Comparison of ENCODE assay signal across 14 mouse cellular contexts in genomic region chr13:113374084-113374405, GRCm38 (mm10).
DNase-seq lines count a peak whose midpoint lies in the region; ATAC-seq and TF ChIP-seq lines count a peak whose summit lies in the region.
"Had no signal": no experiment of that assay in that cellular context is flagged by ENCODE, and none has a peak within 500 bp of the region (broad histone marks: within the 10 kb centered on the region; RNA-seq: fewer than 3 reads in every experiment).

No protein-coding gene starts in this region.

- intact Hi-C loops in left cerebral cortex, adult 2 months (cut with DNase I): no loop called here

- H3K4me1 ChIP-seq in liver, embryonic 11.5 days (replicated peaks; ENCODE audit: control insufficient read depth, insufficient read depth, low read length): no peaks in the 10 kb centered on the region
- no peaks in the 10 kb centered on the region for H3K4me1 ChIP-seq in liver, embryonic 12.5 days
- H3K4me1 ChIP-seq in embryonic facial prominence, embryonic 15.5 days: peaks cover 5% of the 10 kb centered on the region
- peaks cover 5% of the 10 kb centered on the region; the same call in 1 of the 2 replicates for H3K4me1 ChIP-seq in stomach, embryonic 16.5 days (ENCODE audit: control insufficient read depth, insufficient read depth, low read length)

- no peak overlapping the region for H3K9ac ChIP-seq in liver, embryonic 11.5 days (ENCODE audit: low read depth, low read length)
- no peak overlapping the region for H3K9ac ChIP-seq in liver, embryonic 12.5 days
- no peak overlapping the region for H3K9ac ChIP-seq in embryonic facial prominence, embryonic 15.5 days
- H3K9ac ChIP-seq in stomach, embryonic 16.5 days (ENCODE audit: low read length): no peak overlapping the region

- no peak overlapping the region for H3K4me3 ChIP-seq in liver, embryonic 11.5 days (ENCODE audit: low read depth, low read length)
- H3K4me3 ChIP-seq in liver, embryonic 12.5 days: no peak overlapping the region
- H3K4me3 ChIP-seq in embryonic facial prominence, embryonic 15.5 days (replicated peaks): no peak overlapping the region
- no peak overlapping the region for H3K4me3 ChIP-seq in stomach, embryonic 16.5 days (replicated peaks; ENCODE audit: low read length)
- H3K4me3 ChIP-seq in left cerebral cortex, adult 2 months: no peak overlapping the region
- H3K4me3 ChIP-seq: myocyte had no signal

- no peak overlapping the region for H3K4me2 ChIP-seq in liver, embryonic 11.5 days
- no peak overlapping the region for H3K4me2 ChIP-seq in liver, embryonic 12.5 days
- no peak overlapping the region for H3K4me2 ChIP-seq in embryonic facial prominence, embryonic 15.5 days (replicated peaks)
- no peak overlapping the region for H3K4me2 ChIP-seq in stomach, embryonic 16.5 days (ENCODE audit: low read depth, low read length)
- H3K4me2 ChIP-seq: heart, embryonic 11.5 days had no signal

- TF ChIP-seq CTCF in left cerebral cortex, adult 2 months (IDR thresholded peaks at IDR 0.05): no peak

- 48% methylated on average over 2 of the region's 2 CpGs for WGBS in liver, embryonic 11.5 days
- WGBS in liver, embryonic 12.5 days (ENCODE audit: insufficient replicate concordance): 67% methylated on average over 2 of the region's 2 CpGs
- 34% methylated on average over 2 of the region's 2 CpGs for WGBS in embryonic facial prominence, embryonic 15.5 days
- 27% methylated on average over 2 of the region's 2 CpGs for WGBS in stomach, embryonic 16.5 days

- peak; percentile 12 for DNase-seq in liver, embryonic 11.5 days (ENCODE audit: low spot score)
- DNase-seq in embryo, embryonic 10 days (ENCODE audit: low spot score): peak; percentile 51
- DNase-seq in left cerebral cortex, adult 2 months (ENCODE audit: extremely low spot score in 1 of 2, low spot score in 2 of 2): no peak
- DNase-seq in right cerebral cortex, postnatal 36 days (ENCODE audit: low spot score in 2 of 2): no peak
- DNase-seq: adrenal gland, postnatal 25 days; cerebellum, adult 11 months; kidney, adult 18-20 months; lung, adult 2 months; right cerebral cortex, postnatal 25 days had no signal

- no peak for ATAC-seq in liver, embryonic 11.5 days (replicated peaks; ENCODE audit: low FRiP score)
- no peak for ATAC-seq in liver, embryonic 12.5 days
- peak; percentile 80 for ATAC-seq in embryonic facial prominence, embryonic 15.5 days (ENCODE audit: insufficient number of reproducible peaks, low FRiP score, low TSS enrichment, low read depth)
- ATAC-seq in stomach, embryonic 16.5 days (ENCODE audit: insufficient read depth, low FRiP score): peak; percentile 62; the same call in 1 of the 2 replicates

- H3K27me3 ChIP-seq in liver, embryonic 11.5 days (replicated peaks; ENCODE audit: control insufficient read depth, insufficient read depth, low read length): no peaks in the 10 kb centered on the region
- no peaks in the 10 kb centered on the region for H3K27me3 ChIP-seq in liver, embryonic 12.5 days (replicated peaks)
- H3K27me3 ChIP-seq in embryonic facial prominence, embryonic 15.5 days: no peaks in the 10 kb centered on the region
- H3K27me3 ChIP-seq in stomach, embryonic 16.5 days (ENCODE audit: control insufficient read depth, insufficient read depth, low read length): no peaks in the 10 kb centered on the region

- no peaks in the 10 kb centered on the region for H3K36me3 ChIP-seq in liver, embryonic 11.5 days (ENCODE audit: control insufficient read depth, insufficient read depth, low read length)
- no peaks in the 10 kb centered on the region for H3K36me3 ChIP-seq in liver, embryonic 12.5 days
- no peaks in the 10 kb centered on the region for H3K36me3 ChIP-seq in embryonic facial prominence, embryonic 15.5 days
- H3K36me3 ChIP-seq in stomach, embryonic 16.5 days (ENCODE audit: control insufficient read depth, insufficient read depth, low read length): no peaks in the 10 kb centered on the region

- H3K9me3 ChIP-seq in liver, embryonic 11.5 days (ENCODE audit: control insufficient read depth, low read length): no peaks in the 10 kb centered on the region
- no peaks in the 10 kb centered on the region for H3K9me3 ChIP-seq in liver, embryonic 12.5 days (replicated peaks)
- no peaks in the 10 kb centered on the region for H3K9me3 ChIP-seq in embryonic facial prominence, embryonic 15.5 days (replicated peaks)
- no peaks in the 10 kb centered on the region for H3K9me3 ChIP-seq in stomach, embryonic 16.5 days (replicated peaks; ENCODE audit: control insufficient read depth, low read length)

- H3K27ac ChIP-seq in liver, embryonic 11.5 days (ENCODE audit: low read depth, low read length): no peak overlapping the region
- H3K27ac ChIP-seq in liver, embryonic 12.5 days: no peak overlapping the region
- H3K27ac ChIP-seq in embryonic facial prominence, embryonic 15.5 days (replicated peaks): peak overlapping the region; percentile 70
- H3K27ac ChIP-seq in stomach, embryonic 16.5 days (ENCODE audit: low read length): no peak overlapping the region
- H3K27ac ChIP-seq in left cerebral cortex, adult 2 months: no peak overlapping the region

Comparison
In these comparisons a context has a peak if more than half of its experiments do, and no peak if none do; other contexts are left out.
1. ATAC-seq: peak in embryonic facial prominence, embryonic 15.5 days (single experiment) and stomach, embryonic 16.5 days (single experiment); none in liver, embryonic 11.5 days (single experiment) and liver, embryonic 12.5 days (single experiment).
2. DNase-seq: peak in liver, embryonic 11.5 days (single experiment) and embryo, embryonic 10 days (single experiment); none in left cerebral cortex, adult 2 months (0 of 2) and right cerebral cortex, postnatal 36 days (0 of 2).